Mouse (Mus musculus) hindbrain, postnatal 0 days (tissue): Measurements from ENCODE around the gene Gga3. TPM values are rescaled to one million over a fixed set of nuclear protein-coding genes. Genes with fewer than 3 reads are reported as not detected.

Source experiments
- ATAC-seq: fragments of 200-750 bp; cut with Nextera tagmentation; 2 replicates; pipeline ENCODE4 v1.8.0; 2017; ENCODE audit warnings: mild to moderate bottlenecking, moderate TSS enrichment, moderate library complexity
- DNase-seq: peaks from one replicate; pipeline ENCODE4 v3.0.0-alpha.2; 2015; ENCODE audit warnings: low spot score
- H3K27ac ChIP-seq: fragments of 300-500 bp; sonication (generic); 2 replicates; pipeline ENCODE4 v1.5.1; 2014; ENCODE audit warnings: mild to moderate bottlenecking
- H3K27me3 ChIP-seq: fragments of 300-500 bp; sonication (generic); 2 replicates; pipeline ENCODE4 v1.6.1; 2014; ENCODE audit warnings: low read length, mixed read lengths; ENCODE audit not compliant: insufficient read depth
- H3K36me3 ChIP-seq: fragments of 300-500 bp; sonication (generic); 2 replicates; pipeline ENCODE4 v1.6.1; 2014; ENCODE audit warnings: low read length, mixed read lengths; ENCODE audit not compliant: insufficient read depth
- H3K4me1 ChIP-seq: fragments of 300-500 bp; sonication (generic); 2 replicates; pipeline ENCODE4 v1.6.1; 2014; ENCODE audit warnings: antibody characterized with exemption, low read length, mixed read lengths; ENCODE audit not compliant: insufficient read depth
- H3K4me2 ChIP-seq: fragments of 300-500 bp; sonication (generic); 2 replicates; pipeline ENCODE4 v1.6.1; 2014; ENCODE audit warnings: low read depth, mild to moderate bottlenecking, low read length, moderate library complexity, mixed read lengths
- H3K4me3 ChIP-seq: fragments of 300-500 bp; sonication (generic); 2 replicates; pipeline ENCODE4 v1.5.1; 2014; ENCODE audit warnings: low read length
- H3K9ac ChIP-seq: fragments of 300-500 bp; sonication (generic); replicated peaks from 2 replicates; pipeline ENCODE4 v1.6.1; 2014; ENCODE audit warnings: mild to moderate bottlenecking, low read length, moderate library complexity, mixed read lengths
- H3K9me3 ChIP-seq: fragments of 300-500 bp; sonication (generic); 2 replicates; pipeline ENCODE4 v1.6.1; 2016; ENCODE audit warnings: low read length, mixed read lengths
- CTCF ChIP-seq: IDR thresholded peaks from 2 replicates; pipeline ENCODE4 v1.5.1; 2016; ENCODE audit warnings: antibody characterized with exemption, control low read depth, low read depth
- WGBS: fragments of 180-500 bp; shearing (Covaris S2); extraction: QIAGEN DNeasy Blood & Tissue Kit; methylation state at CpG from one replicate; pipeline ENCODE4 v1.1.7; 2014; 5-methylcytosine and 5-hydroxymethylcytosine counted together
- polyA plus RNA-seq: library from polyadenylated mRNA; unstranded; fragments of >200 nt; fragmentation: Nextera tagmentation; extraction: Ambion mirVana; gene quantifications from 2 replicates; pipeline ENCODE4 v1.2.1, GENCODE M21; 2015
- total RNA-seq: library from RNA; depleted of rRNA; stranded (reverse); fragments of >200 nt; gene quantifications from 2 replicates; pipeline ENCODE4 v1.2.3, GENCODE M21; 2014

The Gga3 gene
- total and polyA plus RNA-seq, 2 experiments from 2014 or later: 16.9 to 38.2 TPM

- no peaks in the 10 kb centered on the region for H3K27me3 ChIP-seq
- 89% methylated on average over 6 of the region's 6 CpGs for WGBS
- TF ChIP-seq CTCF: no peak
- no peak overlapping the region for H3K4me3 ChIP-seq
- H3K4me1 ChIP-seq: peaks cover 3% of the 10 kb centered on the region; the same call in 1 of the 2 replicates
- no peak overlapping the region for H3K4me2 ChIP-seq
- DNase-seq: no peak
- no peak overlapping the region for H3K27ac ChIP-seq
- H3K9me3 ChIP-seq: no peaks in the 10 kb centered on the region
- H3K36me3 ChIP-seq: peaks cover 34% of the 10 kb centered on the region
- ATAC-seq: no peak
- no peak overlapping the region for H3K9ac ChIP-seq
Measured at GRCm38 (mm10) chr11:115616893-115617292, 13.0 kb upstream of the Gga3 start.

GRCm38 (mm10) chr11:115616371-115616770 is 12.5 kb upstream of the Gga3 start:
- Histone ChIP-seq H3K36me3 (peaks cover 32% of the 10 kb centered on the region), H3K27ac (no peak overlapping the region), H3K4me3 (no peak overlapping the region), H3K4me1 (peaks cover 6% of the 10 kb centered on the region; the same call in 1 of the 2 replicates), H3K27me3 (no peaks in the 10 kb centered on the region), H3K9ac (no peak overlapping the region), H3K4me2 (no peak overlapping the region), H3K9me3 (no peaks in the 10 kb centered on the region)
- ATAC-seq (no peak), DNase-seq (no peak)
- WGBS: 94% methylated on average over 7 of the region's 7 CpGs
- TF ChIP-seq CTCF: no peak

- Histone ChIP-seq H3K9ac (no peak overlapping the region), H3K9me3 (no peaks in the 10 kb centered on the region), H3K4me3 (no peak overlapping the region), H3K27me3 (no peaks in the 10 kb centered on the region), H3K27ac (no peak overlapping the region), H3K4me1 (peaks cover 6% of the 10 kb centered on the region; the same call in 1 of the 2 replicates), H3K36me3 (peaks cover 27% of the 10 kb centered on the region; the same call in 1 of the 2 replicates), H3K4me2 (no peak overlapping the region)
- DNase-seq (no peak), ATAC-seq (no peak)
- TF ChIP-seq CTCF: no peak
- WGBS: 70% methylated on average over 6 of the region's 6 CpGs
Measured at GRCm38 (mm10) chr11:115615875-115616274, 12.0 kb upstream of the Gga3 start.

GRCm38 (mm10) chr11:115615108-115615825 is 11.4 kb upstream of the Gga3 start:
- no peak overlapping the region for H3K4me2 ChIP-seq
- 77% methylated on average over 15 of the region's 15 CpGs for WGBS
- no peaks in the 10 kb centered on the region for H3K9me3 ChIP-seq
- peaks cover 21% of the 10 kb centered on the region; the same call in 1 of the 2 replicates for H3K36me3 ChIP-seq
- no peak for TF ChIP-seq CTCF
- no peak overlapping the region for H3K9ac ChIP-seq
- H3K27ac ChIP-seq: no peak overlapping the region
- peaks cover 6% of the 10 kb centered on the region; the same call in 1 of the 2 replicates for H3K4me1 ChIP-seq
- DNase-seq: no peak
- no peaks in the 10 kb centered on the region for H3K27me3 ChIP-seq
- ATAC-seq: no peak
- no peak overlapping the region for H3K4me3 ChIP-seq

- Histone ChIP-seq H3K27ac (no peak overlapping the region), H3K27me3 (no peaks in the 10 kb centered on the region), H3K36me3 (peaks cover 14% of the 10 kb centered on the region; the same call in 1 of the 2 replicates), H3K4me1 (peaks cover 6% of the 10 kb centered on the region; the same call in 1 of the 2 replicates), H3K4me3 (no peak overlapping the region), H3K9ac (no peak overlapping the region), H3K4me2 (no peak overlapping the region), H3K9me3 (no peaks in the 10 kb centered on the region)
- DNase-seq: no peak
- WGBS: 85% methylated on average over 10 of the region's 10 CpGs
- TF ChIP-seq CTCF: no peak
- ATAC-seq: no peak
Measured at GRCm38 (mm10) chr11:115614346-115615107, 10.7 kb upstream of the Gga3 start.

- ATAC-seq: no peak
- under 1% methylated on average over 16 of the region's 16 CpGs for WGBS
- peaks cover 16% of the 10 kb centered on the region for H3K36me3 ChIP-seq
Measured at GRCm38 (mm10) chr11:115613138-115613945, 9.5 kb upstream of the Gga3 start.

More at GRCm38 (mm10) chr11:115613138-115613945, 9.5 kb upstream of the Gga3 start:
- Histone ChIP-seq H3K27ac (peak overlapping the region; percentile 86), H3K4me2 (peak overlapping the region; percentile 95), H3K4me1 (peaks cover 6% of the 10 kb centered on the region; the same call in 1 of the 2 replicates), H3K4me3 (peak overlapping the region; percentile 68), H3K27me3 (no peaks in the 10 kb centered on the region), H3K9ac (peak overlapping the region; percentile 74), H3K9me3 (no peaks in the 10 kb centered on the region)
- no peak for TF ChIP-seq CTCF
- no peak for DNase-seq
